Comparison of ENCODE assay signal across 8 mouse cellular contexts in the genomic region with DNA sequence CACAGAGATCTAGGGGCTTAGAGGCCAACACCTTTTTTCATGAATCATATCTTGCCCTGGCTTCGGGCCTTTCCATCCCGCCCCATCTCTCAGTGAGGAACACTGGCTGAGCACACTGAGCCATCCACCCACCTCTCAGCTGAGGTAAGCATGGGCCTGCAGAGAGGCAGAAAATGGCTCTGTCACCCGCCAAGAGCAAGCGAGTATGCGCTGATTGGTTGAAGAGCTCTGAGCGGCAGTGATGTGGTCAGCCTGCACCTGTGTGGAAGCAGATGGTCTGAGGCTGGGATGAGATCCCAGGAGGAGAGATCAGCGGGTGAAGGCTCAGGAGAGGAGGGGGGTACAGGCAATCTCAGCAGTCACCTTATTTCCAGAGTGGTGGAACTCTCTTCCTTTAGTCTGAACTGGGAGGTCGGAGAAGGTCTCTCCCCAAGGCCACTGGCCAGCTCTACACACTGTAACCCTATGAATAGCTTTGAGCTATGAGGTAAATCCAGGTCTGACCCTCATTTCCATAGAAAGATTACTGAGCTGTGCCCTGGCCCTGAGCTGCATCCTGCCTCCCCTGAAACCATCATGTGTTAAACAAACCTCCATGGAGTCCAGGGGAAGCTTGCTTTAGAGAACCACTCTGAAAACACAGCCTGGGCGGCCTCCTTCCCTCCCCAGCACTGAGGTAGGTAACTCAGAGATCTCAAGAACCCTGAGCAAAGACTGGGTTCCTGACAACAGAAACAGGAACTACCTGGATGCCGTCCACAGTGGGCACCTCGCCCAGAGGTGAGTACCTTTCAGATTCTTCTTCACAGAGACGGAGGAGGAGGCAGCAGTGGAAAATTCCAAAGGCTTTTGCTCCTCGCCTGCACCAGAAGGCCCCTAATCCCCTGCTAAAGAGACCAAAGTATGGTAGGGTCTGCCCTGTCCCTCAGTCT. TPM values are rescaled to one million over a fixed set of nuclear protein-coding genes. Genes with fewer than 3 reads are reported as not detected.
DNase-seq lines count a peak whose midpoint lies in the region; ATAC-seq and TF ChIP-seq lines count a peak whose summit lies in the region.

No protein-coding gene starts in this region.

- peak overlapping the region; percentile 31; the same call in 1 of the 2 replicates for H3K9ac ChIP-seq in heart, embryonic 14.5 days (ENCODE audit: low read length)
- no peak overlapping the region; the same call in 1 of the 2 replicates for H3K9ac ChIP-seq in kidney, embryonic 16.5 days (replicated peaks; ENCODE audit: low read length)

- DNase-seq in heart, embryonic 10.5 days (ENCODE audit: low spot score), result peak; percentile 73
- DNase-seq in heart, postnatal 14 days, result no peak
- peak; percentile 96 to 98 for DNase-seq in cerebellum, adult 2 months
- DNase-seq in lung, postnatal 25 days (ENCODE audit: low spot score), result peak; percentile 91
- DNase-seq in retina, postnatal 1 day, result no peak
- DNase-seq in layer of hippocampus, adult 11-12 months (ENCODE audit: low spot score), result no peak

- TF ChIP-seq CTCF in cerebellum, adult 2 months (IDR thresholded peaks at IDR 0.05; ENCODE audit: borderline replicate concordance, insufficient read depth, low read depth, low read length), result no peak

- no peaks in the 10 kb centered on the region for H3K27me3 ChIP-seq in heart, embryonic 10.5 days (ENCODE audit: insufficient read depth, poor library complexity, severe bottlenecking)
- H3K27me3 ChIP-seq in cerebellum, adult 2 months (ENCODE audit: control insufficient read depth, insufficient read depth, low read length), result no peaks in the 10 kb centered on the region
- no peaks in the 10 kb centered on the region for H3K27me3 ChIP-seq in heart, embryonic 14.5 days (ENCODE audit: control insufficient read depth, insufficient read depth, low read length)
- H3K27me3 ChIP-seq in kidney, embryonic 16.5 days (ENCODE audit: insufficient read depth, low read length), result no peaks in the 10 kb centered on the region

- no peak overlapping the region for H3K4me2 ChIP-seq in heart, embryonic 14.5 days (ENCODE audit: low read length)
- H3K4me2 ChIP-seq in kidney, embryonic 16.5 days (replicated peaks; ENCODE audit: low read depth, low read length), result no peak overlapping the region

- peaks cover 97% of the 10 kb centered on the region for H3K4me1 ChIP-seq in heart, embryonic 10.5 days
- H3K4me1 ChIP-seq in cerebellum, adult 2 months (ENCODE audit: control insufficient read depth, insufficient read depth, low read length), result peaks cover 64% of the 10 kb centered on the region
- peaks cover 61 to 95% of the 10 kb centered on the region in 2 experiments for H3K4me1 ChIP-seq in heart, embryonic 14.5 days (ENCODE audit: control insufficient read depth in 2 of 2, insufficient read depth in 2 of 2, low read length in 2 of 2)
- H3K4me1 ChIP-seq in kidney, embryonic 16.5 days (ENCODE audit: insufficient read depth, low read length), result peaks cover 74% of the 10 kb centered on the region

- intact Hi-C loops in heart, postnatal 14 days (cut with DNase I), result loop anchor here (5.0 kb wide), 1 partner anchor 40 kb away; no protein-coding TSS in a partner anchor

- no peak overlapping the region for H3K4me3 ChIP-seq in heart, embryonic 10.5 days
- peak overlapping the region; percentile 7 for H3K4me3 ChIP-seq in cerebellum, adult 2 months (replicated peaks; ENCODE audit: insufficient read depth, low read depth, low read length)
- H3K4me3 ChIP-seq in heart, embryonic 14.5 days (ENCODE audit: control insufficient read depth in 1 of 2, insufficient read depth in 1 of 2, low read depth in 1 of 2, low read length in 2 of 2), result no peak overlapping the region
- no peak overlapping the region for H3K4me3 ChIP-seq in kidney, embryonic 16.5 days (ENCODE audit: low read length)

- no peaks in the 10 kb centered on the region for H3K9me3 ChIP-seq in heart, embryonic 10.5 days
- no peaks in the 10 kb centered on the region for H3K9me3 ChIP-seq in heart, embryonic 14.5 days (ENCODE audit: control insufficient read depth, low read length)
- no peaks in the 10 kb centered on the region for H3K9me3 ChIP-seq in kidney, embryonic 16.5 days (ENCODE audit: low read length)

- H3K27ac ChIP-seq in heart, embryonic 10.5 days, result peak overlapping the region; percentile 73
- peak overlapping the region; percentile 99 for H3K27ac ChIP-seq in cerebellum, adult 2 months (ENCODE audit: insufficient read depth, low read length)
- H3K27ac ChIP-seq in heart, embryonic 14.5 days (replicated peaks in 1 of 2; ENCODE audit: control insufficient read depth in 1 of 2, insufficient read depth in 1 of 2, low read depth in 2 of 2, low read length in 2 of 2), result peak overlapping the region; percentile 2 to 63; a peak in 3 of 4 replicates
- H3K27ac ChIP-seq in kidney, embryonic 16.5 days (ENCODE audit: low read length), result peak overlapping the region; percentile 86

- TF ChIP-seq POLR2A in cerebellum, adult 2 months (IDR thresholded peaks at IDR 0.05; ENCODE audit: borderline replicate concordance, insufficient read depth, low read length), result peak; percentile 61; the same call in 1 of the 2 replicates

- ATAC-seq in heart, embryonic 14.5 days (ENCODE audit: insufficient number of reproducible peaks, insufficient read depth, low FRiP score, low read depth), result no peak; the same call in 1 of the 2 replicates
- ATAC-seq in kidney, embryonic 16.5 days (ENCODE audit: low FRiP score, low TSS enrichment), result no peak

- H3K36me3 ChIP-seq in heart, embryonic 10.5 days, result no peaks in the 10 kb centered on the region
- H3K36me3 ChIP-seq in heart, embryonic 14.5 days (ENCODE audit: control insufficient read depth, insufficient read depth, low read length), result no peaks in the 10 kb centered on the region
- no peaks in the 10 kb centered on the region for H3K36me3 ChIP-seq in kidney, embryonic 16.5 days (ENCODE audit: insufficient read depth, low read length)

- 57% methylated on average over 13 of the region's 13 CpGs for WGBS in heart, embryonic 10.5 days
- WGBS in cerebellum, adult 2 months, result 7% methylated on average over 13 of the region's 13 CpGs
- WGBS in heart, embryonic 14.5 days, result 51% methylated on average over 13 of the region's 13 CpGs
- WGBS in kidney, embryonic 16.5 days, result 70% methylated on average over 13 of the region's 13 CpGs

RNA-seq across cellular contexts. Expression of gene Fam53b, which starts 6.5 kb away (rescaled TPM):
- 17.7 and 18.4 TPM in 2 replicates for polyA plus RNA-seq in heart, embryonic 10.5 days (2016; fragmentation: Nextera tagmentation; extraction: Ambion mirVana)
- 10 to 100 TPM; 29.2 to 34.1 TPM for total RNA-seq in heart, postnatal 14 days (2021)
- 37.3 and 37.8 TPM in 2 replicates for polyA plus RNA-seq in cerebellum, adult 2 months (2012; rRNA removed)
- polyA plus RNA-seq in heart, embryonic 14.5 days (2014; fragmentation: Nextera tagmentation; extraction: Ambion mirVana), result 15.4 and 15.6 TPM in 2 replicates
- 22.5 and 23.3 TPM in 2 replicates for polyA plus RNA-seq in kidney, embryonic 16.5 days (2015; fragmentation: Nextera tagmentation; extraction: Ambion mirVana)

RNA-seq across cellular contexts. Expression of gene Eef1akmt2, which starts 45.3 kb away (rescaled TPM):
- polyA plus RNA-seq in heart, embryonic 10.5 days (2016; fragmentation: Nextera tagmentation; extraction: Ambion mirVana), result 44.1 and 54.1 TPM in 2 replicates
- total RNA-seq in heart, postnatal 14 days (2021), result 10 to 100 TPM in 1 of 2 experiments, 1 to 10 TPM in 1; 9.5 to 10.9 TPM
- polyA plus RNA-seq in cerebellum, adult 2 months (2012; rRNA removed), result 44.7 and 46.3 TPM in 2 replicates
- polyA plus RNA-seq in heart, embryonic 14.5 days (2014; fragmentation: Nextera tagmentation; extraction: Ambion mirVana), result 40.4 and 42.0 TPM in 2 replicates
- 64.9 and 71.2 TPM in 2 replicates for polyA plus RNA-seq in kidney, embryonic 16.5 days (2015; fragmentation: Nextera tagmentation; extraction: Ambion mirVana)

RNA-seq across cellular contexts. Expression of gene Abraxas2, which starts 51.8 kb away (rescaled TPM):
- polyA plus RNA-seq in heart, embryonic 10.5 days (2016; fragmentation: Nextera tagmentation; extraction: Ambion mirVana), result 26.9 and 28.0 TPM in 2 replicates
- 10 to 100 TPM; 19.2 to 20.8 TPM for total RNA-seq in heart, postnatal 14 days (2021)
- 28.8 and 28.9 TPM in 2 replicates for polyA plus RNA-seq in cerebellum, adult 2 months (2012; rRNA removed)
- 29.4 and 33.0 TPM in 2 replicates for polyA plus RNA-seq in heart, embryonic 14.5 days (2014; fragmentation: Nextera tagmentation; extraction: Ambion mirVana)
- 34.2 and 40.8 TPM in 2 replicates for polyA plus RNA-seq in kidney, embryonic 16.5 days (2015; fragmentation: Nextera tagmentation; extraction: Ambion mirVana)

Comparison
In these comparisons a context has a peak if more than half of its experiments do, and no peak if none do; other contexts are left out.
1. DNase-seq: peak in heart, embryonic 10.5 days (single experiment), cerebellum, adult 2 months (2 of 2) and lung, postnatal 25 days (single experiment); none in heart, postnatal 14 days (0 of 2), retina, postnatal 1 day (single experiment) and layer of hippocampus, adult 11-12 months (single experiment).
2. H3K27ac ChIP-seq: peak in every context shown above with its lines; median percentile 99 in cerebellum, adult 2 months; 86 in kidney, embryonic 16.5 days; 73 in heart, embryonic 10.5 days; 32 in heart, embryonic 14.5 days.